Mouse (Mus musculus): Measurements from ENCODE around the gene Fer1l5. TPM values are rescaled to one million over a fixed set of nuclear protein-coding genes. Genes with fewer than 3 reads are reported as not detected.

The Fer1l5 gene
- total and polyA plus RNA-seq, 3 experiments: 0.02 to 0.17 TPM; not detected in 1

Small RNA genes lying within 50 kb of the gene (microRNA-seq; reads per million reads assigned to microRNA genes)
- 0.22 to 0.41 reads per million in 2 experiments for gene Mir6898

Other genes starting within 250 kb of the Fer1l5 start
- 10 to 100 TPM; 39.4 to 48.5 TPM for gene Uggt1, start 127.6 kb upstream of the Fer1l5 start, total RNA-seq (2021)
- 7.6 and 9.9 TPM in 2 replicates for gene Uggt1, start 127.6 kb upstream of the Fer1l5 start, polyA plus RNA-seq (2012; rRNA removed)
- 1 to 10 TPM; 4.3 to 9.5 TPM for gene Neurl3, start 97.6 kb upstream of the Fer1l5 start, total RNA-seq (2021)
- gene Neurl3, start 97.6 kb upstream of the Fer1l5 start, polyA plus RNA-seq (2012; rRNA removed): 6.3 and 7.6 TPM in 2 replicates
- 1 to 10 TPM; 5.2 to 5.9 TPM for gene Arid5a, start 64.6 kb upstream of the Fer1l5 start, total RNA-seq (2021)
- gene Arid5a, start 64.6 kb upstream of the Fer1l5 start, polyA plus RNA-seq (2012; rRNA removed): 4.1 and 5.3 TPM in 2 replicates
- gene Kansl3, start 3.1 kb upstream of the Fer1l5 start, total RNA-seq (2021): 100 to 1,000 TPM; 101 to 109 TPM
- 60.7 and 68.8 TPM in 2 replicates for gene Kansl3, start 3.1 kb upstream of the Fer1l5 start, polyA plus RNA-seq (2012; rRNA removed)
- gene Lman2l, start 73.0 kb downstream of the Fer1l5 start, total RNA-seq (2021): 10 to 100 TPM; 50.5 to 54.5 TPM
- gene Lman2l, start 73.0 kb downstream of the Fer1l5 start, polyA plus RNA-seq (2012; rRNA removed): 13.7 and 15.0 TPM in 2 replicates
- gene Cnnm4, start 99.3 kb downstream of the Fer1l5 start, total RNA-seq (2021): 1 to 10 TPM; 4.6 to 5.3 TPM
- gene Cnnm4, start 99.3 kb downstream of the Fer1l5 start, polyA plus RNA-seq (2012; rRNA removed): 2.6 and 3.3 TPM in 2 replicates
- gene Cnnm3, start 139.6 kb downstream of the Fer1l5 start, total RNA-seq (2021): 10 to 100 TPM; 25.9 to 32.0 TPM
- gene Cnnm3, start 139.6 kb downstream of the Fer1l5 start, polyA plus RNA-seq (2012; rRNA removed): 53.9 and 70.6 TPM in 2 replicates
- gene Ankrd23, start 164.6 kb downstream of the Fer1l5 start, total RNA-seq (2021): 10 to 100 TPM in 1 of 2 experiments, 1 to 10 TPM in 1; 6.9 to 11.2 TPM
- 16.5 and 19.9 TPM in 2 replicates for gene Ankrd23, start 164.6 kb downstream of the Fer1l5 start, polyA plus RNA-seq (2012; rRNA removed)
- not detected for gene Gm42417, start 167.1 kb downstream of the Fer1l5 start, total RNA-seq (2021)
- not detected in 2 replicates for gene Gm42417, start 167.1 kb downstream of the Fer1l5 start, polyA plus RNA-seq (2012; rRNA removed)
- 10 to 100 TPM; 11.1 to 14.5 TPM for gene Ankrd39, start 175.2 kb downstream of the Fer1l5 start, total RNA-seq (2021)
- gene Ankrd39, start 175.2 kb downstream of the Fer1l5 start, polyA plus RNA-seq (2012; rRNA removed): 24.4 and 41.9 TPM in 2 replicates
- 10 to 100 TPM; 13.0 to 25.3 TPM for gene Sema4c, start 186.1 kb downstream of the Fer1l5 start, total RNA-seq (2021)
- gene Sema4c, start 186.1 kb downstream of the Fer1l5 start, polyA plus RNA-seq (2012; rRNA removed): 22.5 and 24.0 TPM in 2 replicates